In genomic region chr2:18159426-18159825, GRCm38 (mm10) we compare ENCODE assay signal across 21 mouse cellular contexts.
"Had no signal": no experiment of that assay in that cellular context is flagged by ENCODE, and none has a peak within 500 bp of the region (broad histone marks: within the 10 kb centered on the region; RNA-seq: fewer than 3 reads in every experiment).

No protein-coding gene starts in this region.

- H3K9ac ChIP-seq: kidney, embryonic 15.5 days; limb, embryonic 12.5 days; limb, embryonic 15.5 days; liver, embryonic 14.5 days; liver, postnatal 0 days; lung, embryonic 14.5 days; midbrain, embryonic 13.5 days; neural tube, embryonic 13.5 days had no signal

- H3K9me3 ChIP-seq: kidney, embryonic 15.5 days; limb, embryonic 12.5 days; limb, embryonic 15.5 days; midbrain, embryonic 10.5 days; midbrain, embryonic 13.5 days; neural tube, embryonic 13.5 days had no signal

- H3K27ac ChIP-seq: kidney, embryonic 15.5 days; left cerebral cortex, adult 2 months; limb, embryonic 12.5 days; limb, embryonic 15.5 days; liver, embryonic 14.5 days; macrophage; midbrain, embryonic 10.5 days; midbrain, embryonic 13.5 days; neural tube, embryonic 13.5 days had no signal

- H3K4me1 ChIP-seq: kidney, embryonic 15.5 days; limb, embryonic 12.5 days; limb, embryonic 15.5 days; midbrain, embryonic 10.5 days; midbrain, embryonic 13.5 days; neural tube, embryonic 13.5 days had no signal

- H3K27me3 ChIP-seq: kidney, embryonic 15.5 days; limb, embryonic 12.5 days; limb, embryonic 15.5 days; midbrain, embryonic 13.5 days; neural tube, embryonic 13.5 days had no signal

- H3K4me2 ChIP-seq: kidney, embryonic 15.5 days; limb, embryonic 12.5 days; limb, embryonic 15.5 days; liver, embryonic 11.5 days; lung, embryonic 14.5 days; midbrain, embryonic 13.5 days; neural tube, embryonic 13.5 days had no signal

- DNase-seq: kidney, adult 8-10 months; kidney, postnatal 10 days; kidney, postnatal 4 days; layer of hippocampus, adult 9-11 months; layer of hippocampus, postnatal 36 days; liver, postnatal 0 days; lung, embryonic 14.5 days; retina, postnatal 1 day; thymus, adult 18-20 months; thymus, postnatal 14 days had no signal

- H3K4me3 ChIP-seq: kidney, embryonic 15.5 days; left cerebral cortex, adult 2 months; limb, embryonic 12.5 days; limb, embryonic 15.5 days; midbrain, embryonic 10.5 days; midbrain, embryonic 13.5 days; myocyte; neural tube, embryonic 13.5 days had no signal
